Mouse (Mus musculus) heart, postnatal 0 days (tissue): ENCODE data around the gene Cd101. TPM values are rescaled to one million over a fixed set of nuclear protein-coding genes. Genes with fewer than 3 reads are reported as not detected.

ENCODE experiments used
- ATAC-seq: fragments of 200-750 bp; cut with Nextera tagmentation; 2 replicates; pipeline ENCODE4 v1.8.0; 2017; ENCODE audit warnings: low read depth, moderate number of reproducible peaks, moderate library complexity; ENCODE audit not compliant: insufficient read depth
- DNase-seq: peaks from one replicate; pipeline ENCODE4 v3.0.0-alpha.2; 2016; ENCODE audit warnings: low spot score
- H3K27ac ChIP-seq: fragments of 300-500 bp; sonication (generic); 2 replicates; pipeline ENCODE4 v1.5.1; 2014; ENCODE audit warnings: low read depth, mild to moderate bottlenecking
- H3K27me3 ChIP-seq: fragments of 300-500 bp; sonication (generic); 2 replicates; pipeline ENCODE4 v1.6.1; 2014; ENCODE audit warnings: low read length, mixed read lengths; ENCODE audit not compliant: control insufficient read depth, insufficient read depth
- H3K36me3 ChIP-seq: fragments of 300-500 bp; sonication (generic); replicated peaks from 2 replicates; pipeline ENCODE4 v1.6.1; 2014; ENCODE audit warnings: low read length, mixed read lengths; ENCODE audit not compliant: control insufficient read depth, insufficient read depth
- H3K4me1 ChIP-seq: fragments of 300-500 bp; sonication (generic); 2 replicates; pipeline ENCODE4 v1.6.1; 2014; ENCODE audit warnings: antibody characterized with exemption; ENCODE audit not compliant: control insufficient read depth, insufficient read depth
- H3K4me2 ChIP-seq: fragments of 300-500 bp; sonication (generic); 2 replicates; pipeline ENCODE4 v1.6.1; 2014; ENCODE audit warnings: low read depth, mild to moderate bottlenecking, low read length, moderate library complexity
- H3K4me3 ChIP-seq: fragments of 300-500 bp; sonication (generic); 2 replicates; pipeline ENCODE4 v1.5.1; 2014; ENCODE audit warnings: low read depth, low read length
- H3K9ac ChIP-seq: fragments of 300-500 bp; sonication (generic); replicated peaks from 2 replicates; pipeline ENCODE4 v1.6.1; 2014; ENCODE audit warnings: low read depth, low read length, mixed read lengths
- H3K9me3 ChIP-seq: fragments of 300-500 bp; sonication (generic); replicated peaks from 2 replicates; pipeline ENCODE4 v1.6.1; 2016; ENCODE audit warnings: low read length; ENCODE audit not compliant: control insufficient read depth
- CTCF ChIP-seq: IDR thresholded peaks from 2 replicates; pipeline ENCODE4 v1.5.1; 2016; ENCODE audit warnings: antibody characterized with exemption, control low read depth, low read depth
- EP300 ChIP-seq: IDR thresholded peaks from 2 replicates; pipeline ENCODE4 v1.6.1; 2016; ENCODE audit warnings: antibody characterized with exemption, low read depth
- WGBS: fragments of 180-500 bp; shearing (Covaris S2); extraction: QIAGEN DNeasy Blood & Tissue Kit; methylation state at CpG from one replicate; pipeline ENCODE4 v1.1.7; 2014; 5-methylcytosine and 5-hydroxymethylcytosine counted together
- polyA plus RNA-seq: library from polyadenylated mRNA; unstranded; fragments of >200 nt; fragmentation: Nextera tagmentation; extraction: Ambion mirVana; gene quantifications from 2 replicates; pipeline ENCODE4 v1.2.1, GENCODE M21; 2015
- total RNA-seq: library from RNA; depleted of rRNA; stranded (reverse); fragments of >200 nt; gene quantifications from 2 replicates; pipeline ENCODE4 v1.2.3, GENCODE M21; 2014; ENCODE audit warnings: low replicate concordance

Gene Cd101
- total and polyA plus RNA-seq, 2 experiments from 2014 or later, result 0.26 to 1.8 TPM

- peak overlapping the region; percentile 59; the same call in 1 of the 2 replicates for H3K27ac ChIP-seq
- H3K4me2 ChIP-seq, result no peak overlapping the region
- TF ChIP-seq EP300 (no peak), CTCF (no peak)
- H3K9ac ChIP-seq, result no peak overlapping the region
- ATAC-seq (no peak), DNase-seq (no peak)
- WGBS, result 91% methylated on average over 6 of the region's 6 CpGs
- H3K4me1 ChIP-seq, result peaks cover 12% of the 10 kb centered on the region
- no peaks in the 10 kb centered on the region for H3K9me3 ChIP-seq
- H3K27me3 ChIP-seq, result no peaks in the 10 kb centered on the region
- peaks cover 37% of the 10 kb centered on the region for H3K36me3 ChIP-seq
- no peak overlapping the region for H3K4me3 ChIP-seq
These were observed 15.3 kb upstream of the Cd101 start for GRCm38 (mm10) chr3:101044686-101045085.

GRCm38 (mm10) chr3:101041997-101042396, 12.6 kb upstream of the Cd101 start:
- 82% methylated on average over 7 of the region's 7 CpGs for WGBS
- Histone ChIP-seq H3K9me3 (no peaks in the 10 kb centered on the region), H3K9ac (no peak overlapping the region), H3K27me3 (no peaks in the 10 kb centered on the region), H3K4me2 (no peak overlapping the region), H3K27ac (no peak overlapping the region), H3K36me3 (peaks cover 26% of the 10 kb centered on the region), H3K4me1 (peaks cover 12% of the 10 kb centered on the region; the same call in 1 of the 2 replicates), H3K4me3 (no peak overlapping the region)
- DNase-seq, result no peak
- TF ChIP-seq EP300, result no peak
- TF ChIP-seq CTCF, result no peak
- no peak for ATAC-seq

- peaks cover 20% of the 10 kb centered on the region for H3K36me3 ChIP-seq
- H3K4me1 ChIP-seq, result peaks cover 6% of the 10 kb centered on the region
- no peak overlapping the region for H3K4me2 ChIP-seq
- no peaks in the 10 kb centered on the region for H3K27me3 ChIP-seq
- no peak overlapping the region for H3K9ac ChIP-seq
- H3K4me3 ChIP-seq, result no peak overlapping the region
- WGBS, result 85% methylated on average over 5 of the region's 5 CpGs
- TF ChIP-seq EP300 (no peak), CTCF (no peak)
- no peaks in the 10 kb centered on the region for H3K9me3 ChIP-seq
- no peak for ATAC-seq
- no peak for DNase-seq
- H3K27ac ChIP-seq, result no peak overlapping the region
These were observed 8.7 kb upstream of the Cd101 start for GRCm38 (mm10) chr3:101037984-101038545.

- DNase-seq (no peak), ATAC-seq (no peak)
- no peak overlapping the region for H3K27ac ChIP-seq
- H3K4me2 ChIP-seq, result no peak overlapping the region
- H3K36me3 ChIP-seq, result peaks cover 7% of the 10 kb centered on the region; the same call in 1 of the 2 replicates
- H3K9ac ChIP-seq, result no peak overlapping the region
- no peaks in the 10 kb centered on the region for H3K27me3 ChIP-seq
- H3K4me1 ChIP-seq, result peaks cover 14% of the 10 kb centered on the region
- 91% methylated on average over 2 of the region's 2 CpGs for WGBS
- H3K4me3 ChIP-seq, result no peak overlapping the region
- H3K9me3 ChIP-seq, result no peaks in the 10 kb centered on the region
- TF ChIP-seq EP300 (no peak), CTCF (no peak)
These were observed 6.6 kb upstream of the Cd101 start for GRCm38 (mm10) chr3:101036001-101036400.

- H3K9me3 ChIP-seq, result no peaks in the 10 kb centered on the region
- peaks cover 20% of the 10 kb centered on the region for H3K4me1 ChIP-seq
- H3K9ac ChIP-seq, result no peak overlapping the region
- TF ChIP-seq CTCF (no peak), EP300 (no peak)
- H3K36me3 ChIP-seq, result no peaks in the 10 kb centered on the region
- DNase-seq (no peak), ATAC-seq (no peak)
- WGBS, result 79% methylated on average over 9 of the region's 9 CpGs
- no peaks in the 10 kb centered on the region for H3K27me3 ChIP-seq
- no peak overlapping the region for H3K4me2 ChIP-seq
- no peak overlapping the region for H3K27ac ChIP-seq
- no peak overlapping the region for H3K4me3 ChIP-seq
These were observed 5.2 kb upstream of the Cd101 start for GRCm38 (mm10) chr3:101034509-101034908.

GRCm38 (mm10) chr3:101033644-101034043, 4.3 kb upstream of the Cd101 start:
- Histone ChIP-seq H3K36me3 (no peaks in the 10 kb centered on the region), H3K4me1 (peaks cover 20% of the 10 kb centered on the region), H3K9me3 (no peaks in the 10 kb centered on the region), H3K4me3 (no peak overlapping the region), H3K4me2 (no peak overlapping the region), H3K27me3 (no peaks in the 10 kb centered on the region), H3K9ac (no peak overlapping the region), H3K27ac (no peak overlapping the region)
- 43% methylated on average over 4 of the region's 4 CpGs for WGBS
- DNase-seq (no peak), ATAC-seq (no peak)
- TF ChIP-seq CTCF, result no peak
- no peak for TF ChIP-seq EP300
